Mouse (Mus musculus): ENCODE measurements around the gene Clec4a2. TPM values are rescaled to one million over a fixed set of nuclear protein-coding genes. Genes with fewer than 3 reads are reported as not detected.
"Not testable (repeated sequence)": the region's sequence is repeated elsewhere in the genome, so short reads cannot be mapped to it uniquely, and the experiment has no call there.

Gene Clec4a2
- 38.2 and 49.0 TPM in 2 replicates for total RNA-seq (2015; ENCODE audit: low replicate concordance)
- 16.3 and 45.9 TPM in 2 replicates for total RNA-seq (2017; ENCODE audit: low replicate concordance)

- not testable (repeated sequence) for ATAC-seq (replicated peaks; ENCODE audit: low FRiP score, poor library complexity, severe bottlenecking)
Observed at GRCm38 (mm10) chr6:123106128-123106527, at the start of gene Clec4a2. TSS of gene Clec4a2 (plus strand) at chr6:123106428.

- ATAC-seq (replicated peaks; ENCODE audit: low FRiP score, poor library complexity, severe bottlenecking): no peak
Observed at GRCm38 (mm10) chr6:123095125-123095843, 10.9 kb upstream of the Clec4a2 start.

GRCm38 (mm10) chr6:123123195-123123594 is 17.0 kb downstream of the Clec4a2 start:
- no peak for ATAC-seq (replicated peaks; ENCODE audit: low FRiP score, poor library complexity, severe bottlenecking)

- no peak for ATAC-seq (replicated peaks; ENCODE audit: low FRiP score, poor library complexity, severe bottlenecking)
Observed at GRCm38 (mm10) chr6:123127173-123127572, 20.9 kb downstream of the Clec4a2 start.

- not testable (repeated sequence) for ATAC-seq (replicated peaks; ENCODE audit: low FRiP score, poor library complexity, severe bottlenecking)
Observed at GRCm38 (mm10) chr6:123137766-123138526, 31.7 kb downstream of the Clec4a2 start.

- no peak for ATAC-seq (replicated peaks; ENCODE audit: low FRiP score, poor library complexity, severe bottlenecking)
Observed at GRCm38 (mm10) chr6:123170106-123170505, 63.9 kb downstream of the Clec4a2 start.

- no peak for ATAC-seq (replicated peaks; ENCODE audit: low FRiP score, poor library complexity, severe bottlenecking)
Observed at GRCm38 (mm10) chr6:123171040-123171439, 64.8 kb downstream of the Clec4a2 start.

- ATAC-seq (replicated peaks; ENCODE audit: low FRiP score, poor library complexity, severe bottlenecking): no peak
Observed at GRCm38 (mm10) chr6:123172593-123172992, 66.4 kb downstream of the Clec4a2 start, which contains the start of gene Clec4b2. TSS of gene Clec4b2 (plus strand) at chr6:123172893.

- no peak for ATAC-seq (replicated peaks; ENCODE audit: low FRiP score, poor library complexity, severe bottlenecking)
Observed at GRCm38 (mm10) chr6:123175549-123175948, 69.3 kb downstream of the Clec4a2 start.

- not testable (repeated sequence) for ATAC-seq (replicated peaks; ENCODE audit: low FRiP score, poor library complexity, severe bottlenecking)
Observed at GRCm38 (mm10) chr6:123184862-123185261, 78.6 kb downstream of the Clec4a2 start.

Other genes with a start within 250 kb of the Clec4a2 start
- 15.1 and 22.7 TPM in 2 replicates for gene Necap1, start 232.0 kb upstream of the Clec4a2 start, total RNA-seq (2015; ENCODE audit: low replicate concordance)
- 8.4 and 18.9 TPM in 2 replicates for gene Necap1, start 232.0 kb upstream of the Clec4a2 start, total RNA-seq (2017; ENCODE audit: low replicate concordance)
- 36.9 and 48.7 TPM in 2 replicates for gene Clec4a1, start 184.6 kb upstream of the Clec4a2 start, total RNA-seq (2015; ENCODE audit: low replicate concordance)
- gene Clec4a1, start 184.6 kb upstream of the Clec4a2 start, total RNA-seq (2017; ENCODE audit: low replicate concordance): 6.4 and 11.0 TPM in 2 replicates
- gene Clec4a3, start 153.9 kb upstream of the Clec4a2 start, total RNA-seq (2015; ENCODE audit: low replicate concordance): 25.2 and 26.0 TPM in 2 replicates
- gene Clec4a3, start 153.9 kb upstream of the Clec4a2 start, total RNA-seq (2017; ENCODE audit: low replicate concordance): 8.1 and 20.3 TPM in 2 replicates
- gene Clec4a4, start 116.1 kb upstream of the Clec4a2 start, total RNA-seq (2015; ENCODE audit: low replicate concordance): 2.9 TPM in 1 of 2 replicates, not detected in the other
- gene Clec4a4, start 116.1 kb upstream of the Clec4a2 start, total RNA-seq (2017; ENCODE audit: low replicate concordance): not detected in 2 replicates
- 5.0 and 23.9 TPM in 2 replicates for gene Clec4b1, start 56.5 kb upstream of the Clec4a2 start, total RNA-seq (2015; ENCODE audit: low replicate concordance)
- 4.8 TPM in 1 of 2 replicates, not detected in the other for gene Clec4b1, start 56.5 kb upstream of the Clec4a2 start, total RNA-seq (2017; ENCODE audit: low replicate concordance)
- gene Clec4b2, start 66.5 kb downstream of the Clec4a2 start, total RNA-seq (2015; ENCODE audit: low replicate concordance): 3.4 TPM in 1 of 2 replicates, not detected in the other
- 1.3 and 4.8 TPM in 2 replicates for gene Clec4b2, start 66.5 kb downstream of the Clec4a2 start, total RNA-seq (2017; ENCODE audit: low replicate concordance)
- 5.4 TPM in 1 of 2 replicates, not detected in the other for gene Clec4n, start 123.4 kb downstream of the Clec4a2 start, total RNA-seq (2015; ENCODE audit: low replicate concordance)
- gene Clec4n, start 123.4 kb downstream of the Clec4a2 start, total RNA-seq (2017; ENCODE audit: low replicate concordance): 4.2 TPM in 1 of 2 replicates, not detected in the other
- 2.5 and 6.1 TPM in 2 replicates for gene Clec4d, start 155.7 kb downstream of the Clec4a2 start, total RNA-seq (2015; ENCODE audit: low replicate concordance)
- 1.1 and 2.2 TPM in 2 replicates for gene Clec4d, start 155.7 kb downstream of the Clec4a2 start, total RNA-seq (2017; ENCODE audit: low replicate concordance)
- gene Clec4e, start 183.4 kb downstream of the Clec4a2 start, total RNA-seq (2015; ENCODE audit: low replicate concordance): 7.9 and 10.5 TPM in 2 replicates
- 6.0 and 6.1 TPM in 2 replicates for gene Clec4e, start 183.4 kb downstream of the Clec4a2 start, total RNA-seq (2017; ENCODE audit: low replicate concordance)
- not detected in 2 replicates for gene Vmn2r19, start 201.9 kb downstream of the Clec4a2 start, total RNA-seq (2015; ENCODE audit: low replicate concordance)
- not detected in 2 replicates for gene Vmn2r19, start 201.9 kb downstream of the Clec4a2 start, total RNA-seq (2017; ENCODE audit: low replicate concordance)

All from erythroid progenitor cell, adult 5-6 weeks (primary cell).